Mouse (Mus musculus) ES-Bruce4 (cell line): ENCODE data around the gene Sgpl1. TPM values are rescaled to one million over a fixed set of nuclear protein-coding genes. Genes with fewer than 3 reads are reported as not detected.

Source experiments
- H3K27ac ChIP-seq: 2 replicates; pipeline ENCODE4 v1.5.1; 2012; ENCODE audit warnings: low read length, inconsistent platforms; ENCODE audit not compliant: insufficient read depth
- H3K27me3 ChIP-seq: 2 replicates; pipeline ENCODE4 v1.6.1; 2012; ENCODE audit warnings: mild to moderate bottlenecking, low read length, inconsistent platforms; ENCODE audit not compliant: control insufficient read depth, poor library complexity, insufficient read depth, severe bottlenecking
- H3K36me3 ChIP-seq: 2 replicates; pipeline ENCODE4 v1.6.1; 2012; ENCODE audit warnings: inconsistent platforms, mild to moderate bottlenecking, low read length, moderate library complexity; ENCODE audit not compliant: control insufficient read depth, poor library complexity, insufficient read depth, severe bottlenecking
- H3K4me1 ChIP-seq: one replicate; pipeline ENCODE4 v1.8.1; 2011; ENCODE audit warnings: low read length; ENCODE audit not compliant: control insufficient read depth, insufficient read depth
- H3K4me3 ChIP-seq: 2 replicates; pipeline ENCODE4 v1.5.1; 2011; ENCODE audit warnings: low read depth, mild to moderate bottlenecking, low read length
- H3K9ac ChIP-seq: 2 replicates; pipeline ENCODE4 v1.6.1; 2012; ENCODE audit warnings: low read depth, mild to moderate bottlenecking, inconsistent platforms; ENCODE audit not compliant: poor library complexity, severe bottlenecking
- H3K9me3 ChIP-seq: replicated peaks from 2 replicates; pipeline ENCODE4 v1.6.1; 2012; ENCODE audit warnings: mild to moderate bottlenecking, low read length, inconsistent platforms; ENCODE audit not compliant: control insufficient read depth, poor library complexity, insufficient read depth, severe bottlenecking
- CTCF ChIP-seq: IDR thresholded peaks from one replicate; pipeline ENCODE4 v1.8.1; 2011; ENCODE audit warnings: low read depth, low read length
- EP300 ChIP-seq: IDR thresholded peaks from 2 replicates; pipeline ENCODE4 v1.6.1; 2011; ENCODE audit warnings: low read depth, low read length; ENCODE audit not compliant: insufficient read depth
- POLR2A ChIP-seq: IDR thresholded peaks from one replicate; pipeline ENCODE4 v1.8.1; 2011; ENCODE audit warnings: low read length; ENCODE audit not compliant: insufficient read depth
- polyA plus RNA-seq: library from polyadenylated mRNA; stranded (reverse); fragments of >200 nt; gene quantifications from 2 replicates; pipeline ENCODE4 v1.2.4, GENCODE M21; 2011; ENCODE audit warnings: low read depth; ENCODE audit not compliant: missing spikeins, insufficient read depth, insufficient read length

Sgpl1 gene
- polyA plus RNA-seq, 1 experiment: 73.7 TPM

GRCm38 (mm10) chr10:61160671-61161070, 13.2 kb upstream of the Sgpl1 start:
- Histone ChIP-seq H3K9me3 (no peaks in the 10 kb centered on the region), H3K27ac (no peak overlapping the region), H3K27me3 (no peaks in the 10 kb centered on the region), H3K9ac (no peak overlapping the region), H3K36me3 (no peaks in the 10 kb centered on the region), H3K4me1 (peaks cover 6% of the 10 kb centered on the region), H3K4me3 (no peak overlapping the region)
- TF ChIP-seq EP300 (no peak), POLR2A (no peak), CTCF (no peak)

- H3K4me1 ChIP-seq: peaks cover 6% of the 10 kb centered on the region
- H3K9me3 ChIP-seq: no peaks in the 10 kb centered on the region
- no peak overlapping the region for H3K4me3 ChIP-seq
- H3K27me3 ChIP-seq: no peaks in the 10 kb centered on the region
- no peak for TF ChIP-seq EP300
- no peak for TF ChIP-seq CTCF
- no peak for TF ChIP-seq POLR2A
- no peaks in the 10 kb centered on the region for H3K36me3 ChIP-seq
- no peak overlapping the region for H3K27ac ChIP-seq
- no peak overlapping the region for H3K9ac ChIP-seq
These were observed 12.6 kb upstream of the Sgpl1 start for GRCm38 (mm10) chr10:61160089-61160488.

GRCm38 (mm10) chr10:61158594-61158993, 11.1 kb upstream of the Sgpl1 start:
- H3K27ac ChIP-seq: no peak overlapping the region
- no peaks in the 10 kb centered on the region for H3K27me3 ChIP-seq
- peaks cover 6% of the 10 kb centered on the region for H3K4me1 ChIP-seq
- H3K9me3 ChIP-seq: no peaks in the 10 kb centered on the region
- no peak for TF ChIP-seq CTCF
- no peak for TF ChIP-seq POLR2A
- TF ChIP-seq EP300: no peak
- H3K4me3 ChIP-seq: no peak overlapping the region
- no peaks in the 10 kb centered on the region for H3K36me3 ChIP-seq
- H3K9ac ChIP-seq: no peak overlapping the region

GRCm38 (mm10) chr10:61156453-61156852, 8.9 kb upstream of the Sgpl1 start:
- H3K27ac ChIP-seq: no peak overlapping the region
- no peaks in the 10 kb centered on the region for H3K27me3 ChIP-seq
- H3K9ac ChIP-seq: no peak overlapping the region
- H3K36me3 ChIP-seq: no peaks in the 10 kb centered on the region
- no peaks in the 10 kb centered on the region for H3K4me1 ChIP-seq
- TF ChIP-seq EP300: no peak
- no peak for TF ChIP-seq POLR2A
- no peak for TF ChIP-seq CTCF
- no peak overlapping the region for H3K4me3 ChIP-seq
- no peaks in the 10 kb centered on the region for H3K9me3 ChIP-seq

GRCm38 (mm10) chr10:61155611-61156010, 8.1 kb upstream of the Sgpl1 start:
- TF ChIP-seq POLR2A (no peak), CTCF (no peak), EP300 (no peak)
- H3K4me1 ChIP-seq: no peaks in the 10 kb centered on the region
- H3K9ac ChIP-seq: no peak overlapping the region
- H3K27ac ChIP-seq: no peak overlapping the region
- H3K27me3 ChIP-seq: no peaks in the 10 kb centered on the region
- no peaks in the 10 kb centered on the region for H3K36me3 ChIP-seq
- no peak overlapping the region for H3K4me3 ChIP-seq
- H3K9me3 ChIP-seq: no peaks in the 10 kb centered on the region

- Histone ChIP-seq H3K4me1 (no peaks in the 10 kb centered on the region), H3K9me3 (no peaks in the 10 kb centered on the region), H3K4me3 (no peak overlapping the region), H3K36me3 (no peaks in the 10 kb centered on the region), H3K27me3 (no peaks in the 10 kb centered on the region), H3K9ac (no peak overlapping the region), H3K27ac (no peak overlapping the region)
- TF ChIP-seq EP300 (no peak), CTCF (no peak), POLR2A (no peak)
These were observed 4.6 kb upstream of the Sgpl1 start for GRCm38 (mm10) chr10:61152131-61152530.
